Mouse (Mus musculus) ovary, postnatal 10 days (tissue): Measurements from ENCODE around the gene Prl8a2.

Experiments used
- DNase-seq: peaks from one replicate; pipeline ENCODE4 v3.0.0; 2022; ENCODE audit warnings: low spot score

Prl8a2 gene

DNA sequence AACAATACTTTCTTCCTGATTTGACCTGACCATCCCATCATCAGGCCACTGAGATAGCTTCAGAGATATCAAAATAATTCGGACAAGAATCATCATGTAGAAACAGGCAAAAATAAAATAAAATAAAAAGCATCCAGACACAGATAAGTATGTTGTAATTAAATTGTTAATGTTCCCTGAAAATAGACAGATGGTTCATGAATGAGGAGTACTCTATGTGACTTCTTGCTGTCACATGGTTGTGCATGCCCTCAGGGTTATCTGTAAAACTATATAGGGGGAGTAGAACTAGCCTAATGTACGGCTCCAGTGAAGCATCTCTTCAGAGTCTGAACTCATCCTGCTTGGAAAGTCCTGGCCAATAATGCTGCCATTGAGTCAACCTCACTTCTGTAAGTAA, at the start of gene Prl8a2:
Gene Prl8a2, plus strand, starts transcription at position 301 of the 400 bp plus-strand sequence.
- DNase-seq = no peak

DNA sequence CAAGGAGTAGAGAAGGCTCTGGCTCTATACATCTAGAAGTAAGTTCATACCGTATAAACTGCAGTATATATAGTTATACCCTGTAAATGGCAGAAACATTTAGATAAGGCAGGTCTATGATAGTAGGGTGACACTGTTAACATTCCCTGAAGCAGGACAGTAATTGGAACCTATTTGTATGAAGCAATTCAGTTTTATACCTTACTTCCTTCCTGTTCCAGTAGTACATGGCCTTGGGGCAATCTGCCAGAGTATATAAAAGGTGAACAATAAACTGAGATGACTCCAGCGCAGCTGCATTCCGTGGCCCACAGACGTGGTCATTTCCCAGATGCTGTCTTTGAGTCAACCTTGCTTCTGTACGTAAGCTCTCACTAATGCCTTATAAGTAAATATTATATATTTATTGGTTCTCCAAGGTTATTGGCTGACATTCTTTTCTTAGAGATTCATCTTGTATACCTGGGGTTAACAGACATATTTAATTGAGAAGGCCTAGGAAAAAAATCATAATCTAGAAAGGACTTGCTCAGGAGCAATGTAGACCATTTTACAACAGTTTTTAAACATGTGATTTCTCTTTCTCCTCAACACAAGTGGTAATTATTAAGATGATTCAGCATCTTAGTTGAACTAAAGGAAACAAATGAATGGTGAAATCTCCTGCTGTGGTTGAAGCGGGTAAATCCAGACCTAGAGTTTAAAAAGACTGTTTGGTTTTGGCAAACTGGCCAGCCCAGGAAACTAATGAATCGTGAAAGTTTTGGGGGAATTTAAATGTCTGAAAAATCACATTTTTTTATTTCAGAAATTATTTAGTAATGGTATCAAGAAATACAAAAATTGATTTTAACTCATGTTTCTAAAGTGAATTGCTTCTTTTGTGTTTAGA, 32.9 kb upstream of the Prl8a2 start, which contains the start of gene Prl6a1:
Gene Prl6a1, plus strand, starts transcription at position 294 of the 892 bp plus-strand sequence.
- no peak for DNase-seq

DNA sequence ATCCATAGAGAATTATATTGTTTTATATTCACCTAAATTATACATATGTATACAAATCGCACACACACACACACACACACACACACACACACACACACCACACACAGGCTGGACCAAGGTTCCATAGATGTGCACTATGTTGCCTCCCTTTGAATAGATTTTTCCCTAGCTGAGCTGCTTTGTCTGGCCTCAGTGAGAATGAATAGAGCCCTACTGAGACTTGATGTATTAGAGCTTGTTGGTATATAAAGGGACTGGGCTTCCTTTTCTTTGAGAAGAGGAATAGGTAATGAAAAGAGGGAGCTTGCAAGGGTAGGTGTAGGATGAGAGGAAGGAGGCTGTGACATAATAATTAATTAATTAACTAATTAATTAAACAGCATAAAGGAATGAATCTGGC, 10.5 kb upstream of the Prl8a2 start:
- no peak for DNase-seq

DNA sequence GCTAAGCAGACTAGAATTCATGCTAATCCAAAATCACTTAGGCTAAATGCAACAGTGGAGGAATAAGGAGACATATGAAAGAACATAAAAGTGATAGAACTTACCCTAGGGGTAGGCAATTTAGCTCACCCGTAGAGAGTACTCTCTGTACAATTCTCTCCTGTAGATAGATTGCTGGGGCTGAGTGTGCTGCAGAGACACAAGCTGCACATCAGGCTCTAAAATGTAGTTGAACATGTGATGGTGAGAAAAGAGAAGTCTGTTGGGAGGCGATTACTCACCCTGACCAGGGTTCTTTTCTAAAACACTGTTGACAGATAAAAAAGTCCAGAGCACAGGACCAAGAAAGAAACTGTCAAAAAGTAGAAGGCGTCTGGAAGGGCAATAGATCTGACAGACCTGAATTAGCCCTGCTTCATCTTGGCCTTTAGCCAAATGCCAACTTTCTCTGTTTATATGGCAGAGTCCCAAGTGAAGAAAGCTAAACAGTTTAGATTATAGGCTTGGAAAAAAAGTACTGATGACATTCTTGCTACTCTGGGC, 2.7 kb upstream of the Prl8a2 start:
- no peak for DNase-seq

DNA sequence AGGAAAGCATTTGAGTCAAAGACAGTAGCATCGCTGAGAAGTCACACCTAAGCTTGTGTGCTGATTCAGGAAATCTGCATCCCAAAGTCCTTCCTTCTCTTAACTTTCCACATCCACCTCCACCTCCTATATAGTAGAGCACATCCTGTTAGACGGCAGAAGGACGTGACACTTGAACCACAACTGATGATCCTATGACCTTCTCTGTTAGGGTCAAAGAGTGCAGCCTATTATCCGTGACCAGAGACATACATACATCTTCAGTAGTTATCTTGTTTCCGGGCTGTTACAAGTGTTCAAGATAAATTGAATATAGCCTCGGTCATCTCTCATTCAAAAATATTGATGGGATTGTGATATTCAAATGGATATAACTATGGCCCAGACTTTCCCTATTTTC, 45.3 kb downstream of the Prl8a2 start, which contains the start of gene Prl2b1:
Gene Prl2b1, minus strand, starts transcription at position 101 of the 400 bp plus-strand sequence.
- no peak for DNase-seq

DNA sequence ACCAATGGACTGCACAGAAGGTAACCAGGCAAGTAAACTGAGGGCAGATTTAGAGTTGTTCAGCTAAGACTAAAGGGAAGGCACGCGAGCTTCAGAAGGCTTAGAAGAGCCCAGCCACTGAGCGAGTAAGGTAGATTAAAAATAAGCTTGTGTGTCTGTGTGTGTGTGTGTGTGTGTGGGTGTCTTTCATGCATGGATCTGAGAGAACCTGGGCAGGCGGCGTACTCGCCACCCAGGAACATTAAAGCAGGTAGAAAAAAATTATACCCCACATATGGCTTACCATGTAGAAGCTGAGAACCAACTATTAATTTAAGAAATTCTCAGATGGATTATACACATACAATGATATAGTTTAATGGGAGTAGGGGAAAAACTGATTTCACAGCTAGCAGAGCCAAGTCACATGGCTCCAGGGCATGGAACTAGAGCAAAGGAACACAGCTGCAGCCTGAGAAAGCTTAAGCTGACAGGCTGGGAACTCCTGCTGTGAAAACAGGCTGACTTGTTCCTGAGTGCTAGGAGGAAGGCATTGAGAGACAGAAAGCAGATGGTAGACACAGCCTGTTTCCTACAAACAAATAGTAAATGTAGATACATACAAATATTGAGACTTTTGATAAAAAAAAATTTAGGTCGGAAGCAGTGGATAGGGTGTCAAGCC, 53.7 kb downstream of the Prl8a2 start:
- no peak for DNase-seq
